Comparison of ENCODE assay signal across 8 mouse cellular contexts in genomic region chr8:46741991-46742690, GRCm38 (mm10). TPM values are rescaled to one million over a fixed set of nuclear protein-coding genes. Genes with fewer than 3 reads are reported as not detected.
DNase-seq lines count a peak whose midpoint lies in the region; ATAC-seq and TF ChIP-seq lines count a peak whose summit lies in the region.

No protein-coding gene starts in this region.

- DNase-seq in kidney, postnatal 0 days (ENCODE audit: low spot score), result no peak
- DNase-seq in kidney, adult 18-20 months, result no peak
- no peak for DNase-seq in embryonic facial prominence, embryonic 11.5 days (ENCODE audit: low spot score)
- DNase-seq in cerebellum, postnatal 4 days (ENCODE audit: low spot score in 2 of 2), result no peak
- no peak for DNase-seq in layer of hippocampus, adult 18-20 months (ENCODE audit: low spot score in 2 of 2)
- no peak for DNase-seq in lung, postnatal 36 days

- no peak for ATAC-seq in kidney, postnatal 0 days (replicated peaks; ENCODE audit: low FRiP score, low read depth)
- ATAC-seq in embryonic facial prominence, embryonic 11.5 days (replicated peaks; ENCODE audit: insufficient number of reproducible peaks, low FRiP score, low TSS enrichment, low read depth), result no peak
- no peak for ATAC-seq in intestine, embryonic 15.5 days
- ATAC-seq in neural tube, embryonic 13.5 days (ENCODE audit: low read depth), result no peak

- TF ChIP-seq CTCF in kidney, postnatal 0 days (IDR thresholded peaks at IDR 0.05; ENCODE audit: low read depth), result no peak

- peaks cover 23% of the 10 kb centered on the region; the same call in 1 of the 2 replicates for H3K4me1 ChIP-seq in kidney, postnatal 0 days (replicated peaks; ENCODE audit: insufficient read depth, low read length)
- no peaks in the 10 kb centered on the region for H3K4me1 ChIP-seq in embryonic facial prominence, embryonic 11.5 days (ENCODE audit: control insufficient read depth, insufficient read depth, low read length)
- H3K4me1 ChIP-seq in intestine, embryonic 15.5 days (replicated peaks), result peaks cover 22% of the 10 kb centered on the region
- H3K4me1 ChIP-seq in neural tube, embryonic 13.5 days (replicated peaks), result peaks cover 29% of the 10 kb centered on the region

- H3K27ac ChIP-seq in kidney, postnatal 0 days, result peak overlapping the region; percentile 98
- no peak overlapping the region for H3K27ac ChIP-seq in embryonic facial prominence, embryonic 11.5 days (replicated peaks; ENCODE audit: low read depth, low read length)
- peak overlapping the region; percentile 95 for H3K27ac ChIP-seq in intestine, embryonic 15.5 days
- peak overlapping the region; percentile 93; the same call in 1 of the 2 replicates for H3K27ac ChIP-seq in neural tube, embryonic 13.5 days (replicated peaks)

- no peaks in the 10 kb centered on the region for H3K9me3 ChIP-seq in kidney, postnatal 0 days (replicated peaks; ENCODE audit: low read length)
- no peaks in the 10 kb centered on the region for H3K9me3 ChIP-seq in embryonic facial prominence, embryonic 11.5 days (replicated peaks; ENCODE audit: control insufficient read depth, low read length)
- H3K9me3 ChIP-seq in intestine, embryonic 15.5 days, result no peaks in the 10 kb centered on the region
- H3K9me3 ChIP-seq in neural tube, embryonic 13.5 days, result no peaks in the 10 kb centered on the region

- H3K4me2 ChIP-seq in kidney, postnatal 0 days (ENCODE audit: low read length), result peak overlapping the region; percentile 78
- H3K4me2 ChIP-seq in embryonic facial prominence, embryonic 11.5 days (ENCODE audit: low read depth, low read length), result peak overlapping the region; percentile 88
- H3K4me2 ChIP-seq in intestine, embryonic 15.5 days (replicated peaks), result peak overlapping the region; percentile 75
- H3K4me2 ChIP-seq in neural tube, embryonic 13.5 days, result peak overlapping the region; percentile 76

- peak overlapping the region; percentile 99; the same call in 1 of the 2 replicates for H3K9ac ChIP-seq in kidney, postnatal 0 days (ENCODE audit: low read depth, low read length)
- H3K9ac ChIP-seq in embryonic facial prominence, embryonic 11.5 days (replicated peaks; ENCODE audit: low read length), result no peak overlapping the region
- 0 out of 2 replicates have a peak overlapping the region, but pooled peaks have one; percentile 97 for H3K9ac ChIP-seq in intestine, embryonic 15.5 days
- peak overlapping the region; percentile 99; the same call in 1 of the 2 replicates for H3K9ac ChIP-seq in neural tube, embryonic 13.5 days

- no peaks in the 10 kb centered on the region for H3K36me3 ChIP-seq in kidney, postnatal 0 days (ENCODE audit: insufficient read depth, low read length)
- H3K36me3 ChIP-seq in embryonic facial prominence, embryonic 11.5 days (replicated peaks; ENCODE audit: control insufficient read depth, insufficient read depth, low read depth, low read length), result no peaks in the 10 kb centered on the region
- no peaks in the 10 kb centered on the region for H3K36me3 ChIP-seq in intestine, embryonic 15.5 days
- no peaks in the 10 kb centered on the region for H3K36me3 ChIP-seq in neural tube, embryonic 13.5 days

- WGBS in kidney, postnatal 0 days, result 37% methylated on average over 8 of the region's 8 CpGs
- 75% methylated on average over 8 of the region's 8 CpGs for WGBS in embryonic facial prominence, embryonic 11.5 days
- WGBS in intestine, embryonic 15.5 days, result 23% methylated on average over 8 of the region's 8 CpGs
- WGBS in neural tube, embryonic 13.5 days, result 31% methylated on average over 8 of the region's 8 CpGs

- no peaks in the 10 kb centered on the region for H3K27me3 ChIP-seq in kidney, postnatal 0 days (ENCODE audit: insufficient read depth, low read length)
- no peaks in the 10 kb centered on the region for H3K27me3 ChIP-seq in embryonic facial prominence, embryonic 11.5 days (ENCODE audit: control insufficient read depth, insufficient read depth, low read length)
- no peaks in the 10 kb centered on the region for H3K27me3 ChIP-seq in intestine, embryonic 15.5 days (replicated peaks)
- no peaks in the 10 kb centered on the region for H3K27me3 ChIP-seq in neural tube, embryonic 13.5 days

- H3K4me3 ChIP-seq in kidney, postnatal 0 days (replicated peaks; ENCODE audit: low read depth, low read length), result peak overlapping the region; percentile 96
- H3K4me3 ChIP-seq in embryonic facial prominence, embryonic 11.5 days (ENCODE audit: low read depth, low read length), result no peak overlapping the region
- H3K4me3 ChIP-seq in intestine, embryonic 15.5 days (replicated peaks), result peak overlapping the region; percentile 96
- peak overlapping the region; percentile 94 for H3K4me3 ChIP-seq in neural tube, embryonic 13.5 days

RNA-seq across cellular contexts. Expression of gene Irf2, which starts 2.6 kb away (rescaled TPM):
- polyA plus RNA-seq in kidney, postnatal 0 days (2015; fragmentation: Nextera tagmentation; extraction: Ambion mirVana), result 28.1 and 30.6 TPM in 2 replicates
- 12.3 and 13.7 TPM in 2 replicates for polyA plus RNA-seq in embryonic facial prominence, embryonic 11.5 days (2014; fragmentation: Nextera tagmentation; extraction: Ambion mirVana)
- 26.6 and 34.7 TPM in 2 replicates for polyA plus RNA-seq in intestine, embryonic 15.5 days (2015; fragmentation: Nextera tagmentation; extraction: Ambion mirVana)
- 11.6 and 13.5 TPM in 2 replicates for polyA plus RNA-seq in neural tube, embryonic 13.5 days (2015; fragmentation: Nextera tagmentation; extraction: Ambion mirVana)
- 10 to 100 TPM; 54.9 to 72.7 TPM for total RNA-seq in layer of hippocampus, adult 18-20 months (2021)
